Mouse (Mus musculus) spleen, postnatal 14 days (tissue): Measurements from ENCODE around the gene Mad1l1.

Source experiments
- DNase-seq, 2 experiments: peaks; one replicate each; pipeline ENCODE4 v3.0.0; 2021 to 2022; ENCODE audit warnings: low spot score in 2 of 2

The Mad1l1 gene

GRCm38 (mm10) chr5:140183387-140183786, 138.0 kb downstream of the Mad1l1 start:
- no peak for DNase-seq

GRCm38 (mm10) chr5:140182351-140182750, 139.0 kb downstream of the Mad1l1 start:
- no peak for DNase-seq

GRCm38 (mm10) chr5:140180016-140180415, 141.3 kb downstream of the Mad1l1 start:
- no peak for DNase-seq

- no peak for DNase-seq
Measured at GRCm38 (mm10) chr5:140178058-140178690, 143.2 kb downstream of the Mad1l1 start.

- DNase-seq, result no peak
Measured at GRCm38 (mm10) chr5:140177582-140177981, 143.8 kb downstream of the Mad1l1 start.

- no peak for DNase-seq
Measured at GRCm38 (mm10) chr5:140176370-140176769, 145.0 kb downstream of the Mad1l1 start.

GRCm38 (mm10) chr5:140174814-140175490, 146.4 kb downstream of the Mad1l1 start:
- no peak for DNase-seq

GRCm38 (mm10) chr5:140174066-140174465, 147.3 kb downstream of the Mad1l1 start:
- no peak for DNase-seq

GRCm38 (mm10) chr5:140173181-140173580, 148.2 kb downstream of the Mad1l1 start:
- DNase-seq, result no peak

GRCm38 (mm10) chr5:140171710-140172109, 149.6 kb downstream of the Mad1l1 start:
- DNase-seq, result no peak

GRCm38 (mm10) chr5:140167531-140167930, 153.8 kb downstream of the Mad1l1 start:
- DNase-seq, result no peak

GRCm38 (mm10) chr5:140167080-140167479, 154.3 kb downstream of the Mad1l1 start:
- DNase-seq, result no peak

GRCm38 (mm10) chr5:140163947-140164346, 157.4 kb downstream of the Mad1l1 start:
- no peak for DNase-seq

GRCm38 (mm10) chr5:140162071-140162845, 159.1 kb downstream of the Mad1l1 start:
- DNase-seq, result no peak

GRCm38 (mm10) chr5:140159007-140159406, 162.3 kb downstream of the Mad1l1 start:
- DNase-seq, result no peak

- no peak for DNase-seq
Measured at GRCm38 (mm10) chr5:140157886-140158627, 163.3 kb downstream of the Mad1l1 start.

GRCm38 (mm10) chr5:140154166-140154565, 167.2 kb downstream of the Mad1l1 start:
- no peak for DNase-seq

- DNase-seq, result no peak
Measured at GRCm38 (mm10) chr5:140151871-140152270, 169.5 kb downstream of the Mad1l1 start.

- no peak for DNase-seq
Measured at GRCm38 (mm10) chr5:140151180-140151579, 170.2 kb downstream of the Mad1l1 start.

- DNase-seq, result no peak
Measured at GRCm38 (mm10) chr5:140150694-140151093, 170.7 kb downstream of the Mad1l1 start.

- no peak for DNase-seq
Measured at GRCm38 (mm10) chr5:140150136-140150535, 171.2 kb downstream of the Mad1l1 start.

GRCm38 (mm10) chr5:140149298-140149697, 172.1 kb downstream of the Mad1l1 start:
- no peak for DNase-seq
